8 mouse cellular contexts compared by ENCODE assay signal in the genomic region with DNA sequence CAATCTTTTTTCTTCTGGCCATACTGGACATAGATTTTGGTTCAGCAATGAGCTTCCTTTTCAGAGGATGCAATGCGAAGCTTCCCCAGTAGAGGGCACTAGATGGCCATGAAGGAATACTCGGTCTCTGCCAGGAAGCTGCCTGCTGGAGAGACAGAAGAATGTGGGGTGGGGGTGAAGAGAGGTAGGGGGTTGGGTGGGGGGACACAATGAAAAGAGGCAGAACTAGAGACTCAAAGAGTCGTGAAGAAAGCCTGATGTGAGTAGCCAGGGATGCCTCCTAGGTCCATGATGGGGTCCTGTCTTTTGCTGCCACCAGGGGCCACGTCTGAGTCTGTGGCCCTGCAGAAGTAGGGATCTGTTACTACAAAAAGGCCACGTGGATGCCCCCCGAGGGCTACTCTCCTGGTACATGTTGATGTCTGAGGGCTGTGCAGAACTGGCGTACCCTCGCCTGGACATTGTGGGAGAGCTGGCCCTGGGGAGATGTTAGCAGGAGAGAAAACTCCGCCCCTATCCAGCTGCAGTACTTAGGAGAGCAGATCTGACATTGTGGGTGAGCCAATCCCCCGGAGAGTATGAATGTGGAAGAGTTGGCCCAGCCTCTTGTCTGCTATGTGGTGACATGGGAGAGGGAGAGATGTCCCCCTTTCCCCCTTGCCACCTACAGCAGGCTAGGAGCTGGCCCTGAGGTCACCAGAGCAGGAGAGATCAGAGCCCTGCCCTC. TPM values are rescaled to one million over a fixed set of nuclear protein-coding genes. Genes with fewer than 3 reads are reported as not detected.
A peak's percentile ranks its signal among the peaks of the same experiment; 100 is the strongest.
DNase-seq lines count a peak whose midpoint lies in the region; ATAC-seq and TF ChIP-seq lines count a peak whose summit lies in the region.

No protein-coding gene starts in this region.

- intact Hi-C loops in heart, postnatal 25 days (cut with DNase I) = loop anchor here (2.0 to 5.0 kb wide), 5 partner anchors 106 to 469 kb away; no protein-coding TSS in a partner anchor

- no peak overlapping the region for H3K4me3 ChIP-seq in E14TG2a.4 (replicated peaks; ENCODE audit: low read length)
- H3K4me3 ChIP-seq in bone marrow, adult 2 months (replicated peaks; ENCODE audit: control insufficient read depth, low read depth, low read length) = no peak overlapping the region
- no peak overlapping the region for H3K4me3 ChIP-seq in forebrain, embryonic 11.5 days (ENCODE audit: low read depth, low read length)
- H3K4me3 ChIP-seq in liver, embryonic 14.5 days (ENCODE audit: insufficient read depth in 1 of 2, low read depth in 2 of 2, low read length in 2 of 2) = no peak overlapping the region
- H3K4me3 ChIP-seq in neural tube, embryonic 15.5 days (replicated peaks) = no peak overlapping the region

- H3K36me3 ChIP-seq in E14TG2a.4 (ENCODE audit: insufficient read depth, low read length) = no peaks in the 10 kb centered on the region
- H3K36me3 ChIP-seq in forebrain, embryonic 11.5 days (ENCODE audit: control insufficient read depth, insufficient read depth, low read length) = no peaks in the 10 kb centered on the region
- H3K36me3 ChIP-seq in liver, embryonic 14.5 days (replicated peaks; ENCODE audit: control insufficient read depth, insufficient read depth, low read depth) = no peaks in the 10 kb centered on the region
- no peaks in the 10 kb centered on the region for H3K36me3 ChIP-seq in neural tube, embryonic 15.5 days

- no peaks in the 10 kb centered on the region; the same call in 1 of the 2 replicates for H3K9me3 ChIP-seq in E14TG2a.4 (ENCODE audit: low read length)
- no peaks in the 10 kb centered on the region for H3K9me3 ChIP-seq in forebrain, embryonic 11.5 days (ENCODE audit: control insufficient read depth, low read length)
- no peaks in the 10 kb centered on the region for H3K9me3 ChIP-seq in liver, embryonic 14.5 days (ENCODE audit: control insufficient read depth, low read length)
- no peaks in the 10 kb centered on the region for H3K9me3 ChIP-seq in neural tube, embryonic 15.5 days (replicated peaks)

- WGBS in bone marrow, adult 2 months = 37% methylated on average over 10 of the region's 10 CpGs
- 33% methylated on average over 10 of the region's 10 CpGs for WGBS in forebrain, embryonic 11.5 days
- WGBS in large intestine, adult 2 months = 34% methylated on average over 10 of the region's 10 CpGs
- WGBS in liver, embryonic 14.5 days (ENCODE audit: insufficient replicate concordance) = 29% methylated on average over 10 of the region's 10 CpGs
- 36% methylated on average over 10 of the region's 10 CpGs for WGBS in neural tube, embryonic 15.5 days

- no peak overlapping the region for H3K27ac ChIP-seq in bone marrow, adult 2 months (ENCODE audit: control insufficient read depth, insufficient read depth, low read depth, low read length, poor library complexity)
- H3K27ac ChIP-seq in forebrain, embryonic 11.5 days (ENCODE audit: low read depth, low read length) = no peak overlapping the region
- no peak overlapping the region for H3K27ac ChIP-seq in liver, embryonic 14.5 days
- no peak overlapping the region for H3K27ac ChIP-seq in neural tube, embryonic 15.5 days (replicated peaks)

- H3K4me1 ChIP-seq in E14TG2a.4 (replicated peaks; ENCODE audit: low read depth, low read length) = peaks cover 38% of the 10 kb centered on the region
- no peaks in the 10 kb centered on the region for H3K4me1 ChIP-seq in bone marrow, adult 2 months (ENCODE audit: control insufficient read depth, insufficient read depth, low read length)
- H3K4me1 ChIP-seq in forebrain, embryonic 11.5 days (replicated peaks; ENCODE audit: control insufficient read depth, insufficient read depth, low read length) = no peaks in the 10 kb centered on the region
- H3K4me1 ChIP-seq in liver, embryonic 14.5 days (replicated peaks; ENCODE audit: control insufficient read depth in 2 of 2, insufficient read depth in 2 of 2, low read length in 1 of 2) = no peaks in the 10 kb centered on the region
- H3K4me1 ChIP-seq in neural tube, embryonic 15.5 days = 0 out of 2 replicates have a peak, but pooled peaks cover 3% of the 10 kb centered on the region

- H3K9ac ChIP-seq in forebrain, embryonic 11.5 days (ENCODE audit: low read length) = no peak overlapping the region
- H3K9ac ChIP-seq in liver, embryonic 14.5 days (replicated peaks) = no peak overlapping the region
- H3K9ac ChIP-seq in neural tube, embryonic 15.5 days (replicated peaks) = no peak overlapping the region

- no peaks in the 10 kb centered on the region for H3K27me3 ChIP-seq in E14TG2a.4 (ENCODE audit: insufficient read depth, low read length)
- H3K27me3 ChIP-seq in forebrain, embryonic 11.5 days (ENCODE audit: control insufficient read depth, insufficient read depth, low read length) = no peaks in the 10 kb centered on the region
- no peaks in the 10 kb centered on the region for H3K27me3 ChIP-seq in liver, embryonic 14.5 days (ENCODE audit: control insufficient read depth, insufficient read depth, low read length)
- no peaks in the 10 kb centered on the region for H3K27me3 ChIP-seq in neural tube, embryonic 15.5 days (replicated peaks)

- TF ChIP-seq CTCF in E14TG2a.4 (conservative IDR thresholded peaks at IDR 0.05; ENCODE audit: low read length) = peak; percentile 86
- peak; percentile 53 for TF ChIP-seq CTCF in bone marrow, adult 2 months (IDR thresholded peaks at IDR 0.05; ENCODE audit: control insufficient read depth, insufficient read depth, low read length)
- TF ChIP-seq CTCF in liver, embryonic 14.5 days (IDR thresholded peaks at IDR 0.05; ENCODE audit: low read depth) = peak; percentile 75

- no peak for TF ChIP-seq EP300 in liver, embryonic 14.5 days (IDR thresholded peaks at IDR 0.05; ENCODE audit: low read depth)

- DNase-seq in forebrain, embryonic 11.5 days (ENCODE audit: low spot score) = peak; percentile 84
- peak; percentile 9 for DNase-seq in heart, postnatal 25 days (ENCODE audit: low spot score)
- DNase-seq in large intestine, adult 2 months (ENCODE audit: low read depth, low spot score) = peak; percentile 63
- DNase-seq in liver, embryonic 14.5 days (ENCODE audit: low read depth in 3 of 3, low spot score in 3 of 3) = peak in 2 of 3 experiments; percentile 11 to 20
- peak; percentile 58 for DNase-seq in thymus, postnatal 0 days (ENCODE audit: low spot score)

- no peak for TF ChIP-seq POLR2A in bone marrow, adult 2 months (IDR thresholded peaks at IDR 0.05; ENCODE audit: borderline replicate concordance, control insufficient read depth, low read depth, low read length)

- no peak overlapping the region for H3K4me2 ChIP-seq in forebrain, embryonic 11.5 days (ENCODE audit: low read depth, low read length, severe bottlenecking)
- no peak overlapping the region for H3K4me2 ChIP-seq in liver, embryonic 14.5 days (ENCODE audit: low read depth)
- no peak overlapping the region for H3K4me2 ChIP-seq in neural tube, embryonic 15.5 days

- peak; percentile 55 for ATAC-seq in forebrain, embryonic 11.5 days (replicated peaks; ENCODE audit: low FRiP score)
- no peak for ATAC-seq in liver, embryonic 14.5 days (ENCODE audit: insufficient read depth)
- ATAC-seq in neural tube, embryonic 15.5 days (ENCODE audit: low FRiP score) = peak; percentile 65

RNA-seq across cellular contexts. Expression of a gene that starts 43.4 kb away (rescaled TPM):
- polyA plus RNA-seq in bone marrow, adult 2 months (2011; ENCODE audit: insufficient read depth, insufficient read length, low replicate concordance, missing spikeins) = 0.16 and 0.72 TPM in 2 replicates
- 1.6 and 2.0 TPM in 2 replicates for polyA plus RNA-seq in forebrain, embryonic 11.5 days (2014; fragmentation: Nextera tagmentation; extraction: Ambion mirVana)
- 10 to 100 TPM; 14.7 to 18.6 TPM for total RNA-seq in heart, postnatal 25 days (2021)
- polyA plus RNA-seq in large intestine, adult 2 months (2012; rRNA removed) = 4.2 and 5.9 TPM in 2 replicates
- 0.26 and 0.57 TPM in 2 replicates for polyA plus RNA-seq in liver, embryonic 14.5 days (2012; rRNA removed)
- polyA plus RNA-seq in liver, embryonic 14.5 days (2014; fragmentation: Nextera tagmentation; extraction: Ambion mirVana) = 3.4 and 6.3 TPM in 2 replicates
- polyA plus RNA-seq in neural tube, embryonic 15.5 days (2015; fragmentation: Nextera tagmentation; extraction: Ambion mirVana) = 7.6 and 8.5 TPM in 2 replicates
- 3.2 and 4.9 TPM in 2 replicates for polyA plus RNA-seq in thymus, postnatal 0 days (2015; fragmentation: Nextera tagmentation; extraction: Ambion mirVana)

Comparison
In these comparisons a context has a peak if more than half of its experiments do, and no peak if none do; other contexts are left out.
1. DNase-seq: peak in every context shown above with its lines; median percentile 84 in forebrain, embryonic 11.5 days; 63 in large intestine, adult 2 months; 58 in thymus, postnatal 0 days; 16 in liver, embryonic 14.5 days; 9 in heart, postnatal 25 days.